Mouse (Mus musculus): ENCODE data around the gene Shisa5. TPM values are rescaled to one million over a fixed set of nuclear protein-coding genes. Genes with fewer than 3 reads are reported as not detected.
A peak's percentile ranks its signal among the peaks of the same experiment; 100 is the strongest.

Shisa5 gene
- polyA plus RNA-seq, 1 experiment from 2014 or later = 110 TPM

DNA sequence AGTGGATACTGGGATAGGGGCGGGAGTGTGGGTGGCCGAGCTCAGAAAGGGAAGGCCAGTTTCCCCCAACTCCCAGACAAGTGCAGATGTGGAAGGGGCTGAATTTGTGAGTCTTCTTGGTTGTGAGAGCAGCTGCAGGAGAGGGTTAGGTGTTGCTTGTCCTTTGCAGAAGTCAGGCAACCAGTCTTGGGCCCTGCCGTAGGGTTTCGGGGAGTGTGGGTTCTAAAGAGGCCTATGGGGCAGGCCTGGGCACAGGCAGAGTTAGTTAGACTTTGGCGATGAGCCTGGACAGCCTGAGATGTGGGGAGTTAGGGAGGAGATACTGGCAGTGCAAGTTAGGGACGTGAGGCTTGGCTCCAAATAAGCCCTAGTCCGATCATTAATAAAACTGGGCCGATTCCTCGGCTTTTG, 57.9 kb downstream of the Shisa5 start:
- Histone ChIP-seq H3K36me3 (ENCODE audit: insufficient read depth, low read length) (peaks cover 17% of the 10 kb centered on the region), H3K27me3 (ENCODE audit: insufficient read depth, low read length) (no peaks in the 10 kb centered on the region), H3K9ac (replicated peaks; ENCODE audit: low read length) (peak overlapping the region; percentile 98), H3K4me2 (replicated peaks; ENCODE audit: low read depth, low read length) (peak overlapping the region; percentile 74), H3K4me1 (ENCODE audit: insufficient read depth, low read length) (peaks cover 69% of the 10 kb centered on the region), H3K4me3 (ENCODE audit: low read length) (peak overlapping the region; percentile 75), H3K9me3 (ENCODE audit: low read length) (no peaks in the 10 kb centered on the region), H3K27ac (ENCODE audit: low read length) (peak overlapping the region; percentile 99)
- ATAC-seq (ENCODE audit: low FRiP score, low TSS enrichment) = no peak
- WGBS = 13% methylated on average over 9 of the region's 9 CpGs

DNA sequence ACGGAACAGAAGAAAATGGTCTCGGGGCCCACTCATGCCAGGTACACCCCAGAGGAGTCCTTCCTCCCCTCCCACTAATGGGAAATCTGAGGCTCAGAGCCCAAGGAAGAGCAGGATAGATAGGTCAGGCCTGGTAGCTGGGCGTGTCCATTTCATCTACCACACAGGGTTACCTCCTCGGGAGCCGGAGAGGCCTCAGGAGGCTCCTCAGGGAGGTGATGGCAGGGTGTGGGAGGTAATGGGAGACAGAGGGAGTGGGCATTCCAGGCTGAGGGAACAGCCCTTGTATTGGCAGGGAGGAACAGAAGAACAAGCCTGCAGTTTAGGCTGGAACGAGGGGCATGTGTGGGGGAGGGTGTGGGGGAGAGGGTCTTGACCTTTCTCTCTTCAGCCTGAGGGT, 58.5 kb downstream of the Shisa5 start:
- peaks cover 13% of the 10 kb centered on the region for H3K36me3 ChIP-seq (ENCODE audit: insufficient read depth, low read length)
- H3K27ac ChIP-seq (ENCODE audit: low read length) = peak overlapping the region; percentile 99
- 24% methylated on average over 6 of the region's 6 CpGs for WGBS
- H3K9me3 ChIP-seq (ENCODE audit: low read length) = no peaks in the 10 kb centered on the region
- H3K4me3 ChIP-seq (ENCODE audit: low read length) = peak overlapping the region; percentile 75
- ATAC-seq (ENCODE audit: low FRiP score, low TSS enrichment) = peak; percentile 14; the same call in 1 of the 2 replicates
- no peaks in the 10 kb centered on the region for H3K27me3 ChIP-seq (ENCODE audit: insufficient read depth, low read length)
- H3K4me2 ChIP-seq (replicated peaks; ENCODE audit: low read depth, low read length) = peak overlapping the region; percentile 74
- peak overlapping the region; percentile 98 for H3K9ac ChIP-seq (replicated peaks; ENCODE audit: low read length)
- H3K4me1 ChIP-seq (ENCODE audit: insufficient read depth, low read length) = peaks cover 65% of the 10 kb centered on the region

DNA sequence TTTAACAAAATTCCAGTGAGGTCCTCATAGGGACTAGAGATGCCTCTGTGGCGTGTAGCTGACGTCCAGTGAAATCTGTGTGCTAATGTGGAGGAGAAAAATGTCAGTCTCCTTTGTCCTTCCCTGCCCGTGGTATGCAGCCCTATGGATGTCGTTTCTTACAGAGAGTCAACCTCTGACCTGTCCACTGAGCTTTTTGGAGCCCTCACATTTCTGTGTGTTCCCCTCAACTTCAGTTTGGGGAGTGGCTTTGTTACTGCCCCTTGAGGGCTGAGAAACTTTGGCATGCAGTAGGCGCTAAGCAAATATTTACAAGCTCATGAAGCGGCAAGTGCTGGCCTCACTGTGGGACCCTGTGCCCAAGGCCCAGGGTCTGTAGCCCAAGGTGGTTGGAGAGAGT, 58.9 kb downstream of the Shisa5 start:
- H3K36me3 ChIP-seq (ENCODE audit: insufficient read depth, low read length) = peaks cover 16% of the 10 kb centered on the region
- H3K9ac ChIP-seq (replicated peaks; ENCODE audit: low read length) = peak overlapping the region; percentile 98
- H3K4me3 ChIP-seq (ENCODE audit: low read length) = peak overlapping the region; percentile 75
- WGBS = 20% methylated on average over 6 of the region's 6 CpGs
- no peak for ATAC-seq (ENCODE audit: low FRiP score, low TSS enrichment)
- no peaks in the 10 kb centered on the region for H3K9me3 ChIP-seq (ENCODE audit: low read length)
- H3K4me2 ChIP-seq (replicated peaks; ENCODE audit: low read depth, low read length) = peak overlapping the region; percentile 74
- H3K27me3 ChIP-seq (ENCODE audit: insufficient read depth, low read length) = no peaks in the 10 kb centered on the region
- H3K27ac ChIP-seq (ENCODE audit: low read length) = peak overlapping the region; percentile 99
- H3K4me1 ChIP-seq (ENCODE audit: insufficient read depth, low read length) = peaks cover 65% of the 10 kb centered on the region

DNA sequence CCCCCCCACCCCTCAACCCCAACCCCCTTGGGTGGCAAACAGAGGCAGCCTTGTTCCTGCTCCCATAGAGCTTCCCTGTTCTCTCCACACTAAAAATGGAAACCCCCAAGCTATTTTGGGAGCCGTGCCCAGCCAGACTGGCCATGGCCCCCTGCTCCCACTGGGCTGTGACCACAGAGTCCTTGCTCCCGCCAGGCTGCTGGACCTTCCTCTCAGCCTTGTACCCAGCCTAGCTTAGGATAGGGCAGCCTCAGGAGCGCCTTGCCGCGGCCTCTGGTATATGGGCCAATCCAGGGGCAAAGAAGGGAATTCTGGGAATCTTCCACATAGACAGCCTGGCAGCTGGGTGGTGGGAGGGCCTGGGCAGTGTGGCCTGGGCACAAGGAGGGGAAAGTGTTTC, 59.5 kb downstream of the Shisa5 start:
- Histone ChIP-seq H3K4me1 (ENCODE audit: insufficient read depth, low read length) (peaks cover 64% of the 10 kb centered on the region), H3K27me3 (ENCODE audit: insufficient read depth, low read length) (no peaks in the 10 kb centered on the region), H3K4me3 (ENCODE audit: low read length) (no peak overlapping the region; the same call in 1 of the 2 replicates), H3K9ac (replicated peaks; ENCODE audit: low read length) (peak overlapping the region; percentile 98), H3K9me3 (ENCODE audit: low read length) (no peaks in the 10 kb centered on the region), H3K36me3 (ENCODE audit: insufficient read depth, low read length) (peaks cover 21% of the 10 kb centered on the region), H3K27ac (ENCODE audit: low read length) (peak overlapping the region; percentile 99), H3K4me2 (replicated peaks; ENCODE audit: low read depth, low read length) (peak overlapping the region; percentile 74)
- ATAC-seq (ENCODE audit: low FRiP score, low TSS enrichment) = no peak
- 57% methylated on average over 5 of the region's 5 CpGs for WGBS

DNA sequence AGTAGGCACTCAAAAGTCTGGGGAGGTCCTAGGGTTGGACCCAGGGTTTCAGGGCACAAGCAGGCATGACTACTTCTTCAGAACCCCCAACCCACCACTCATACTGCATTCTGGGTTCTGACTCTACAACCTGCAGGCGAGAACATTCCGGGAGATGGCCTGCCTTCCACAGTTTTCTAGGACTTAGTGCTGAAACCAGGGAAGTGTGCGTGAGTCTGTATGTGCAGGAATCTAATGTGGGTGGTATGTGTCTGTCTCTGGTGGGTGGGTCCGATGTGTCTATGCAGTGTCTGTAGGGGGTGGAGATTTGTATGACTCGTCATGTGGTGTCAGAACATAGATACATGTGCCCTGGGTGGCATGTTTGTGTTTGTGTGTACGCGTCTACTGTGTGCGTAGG, 60.0 kb downstream of the Shisa5 start:
- no peaks in the 10 kb centered on the region for H3K9me3 ChIP-seq (ENCODE audit: low read length)
- 86% methylated on average over 8 of the region's 8 CpGs for WGBS

DNA sequence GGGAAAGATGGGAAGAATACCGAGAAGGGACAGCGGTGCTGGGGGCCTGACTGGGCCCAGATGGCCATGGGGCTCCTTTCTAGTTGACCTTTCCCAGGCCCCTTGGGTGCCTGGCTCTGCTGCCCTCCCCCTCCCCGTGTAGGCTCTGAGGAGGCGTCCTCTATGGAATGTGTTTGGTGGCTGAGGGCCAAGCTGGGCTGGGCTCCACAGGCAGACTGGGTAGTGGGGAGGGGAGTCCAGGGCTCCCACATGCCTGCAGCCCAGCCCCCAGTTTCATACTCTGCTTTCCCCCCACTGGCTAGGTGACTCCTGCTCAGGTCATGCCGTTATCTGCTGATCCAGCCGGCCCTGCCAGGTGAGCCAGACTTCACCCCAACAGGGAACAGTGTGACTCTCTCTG, 60.6 kb downstream of the Shisa5 start:
- no peaks in the 10 kb centered on the region for H3K27me3 ChIP-seq (ENCODE audit: insufficient read depth, low read length)
- H3K4me1 ChIP-seq (ENCODE audit: insufficient read depth, low read length) = peaks cover 55% of the 10 kb centered on the region
- 31% methylated on average over 6 of the region's 6 CpGs for WGBS
- peak; percentile 24; the same call in 1 of the 2 replicates for ATAC-seq (ENCODE audit: low FRiP score, low TSS enrichment)
- peak overlapping the region; percentile 14 for H3K4me3 ChIP-seq (ENCODE audit: low read length)
- H3K4me2 ChIP-seq (replicated peaks; ENCODE audit: low read depth, low read length) = peak overlapping the region; percentile 74
- peak overlapping the region; percentile 99 for H3K27ac ChIP-seq (ENCODE audit: low read length)
- peak overlapping the region; percentile 51 for H3K9ac ChIP-seq (replicated peaks; ENCODE audit: low read length)
- H3K9me3 ChIP-seq (ENCODE audit: low read length) = no peaks in the 10 kb centered on the region
- peaks cover 28% of the 10 kb centered on the region for H3K36me3 ChIP-seq (ENCODE audit: insufficient read depth, low read length)

More for the DNA sequence above, 60.0 kb downstream of the Shisa5 start:
- peaks cover 59% of the 10 kb centered on the region for H3K4me1 ChIP-seq (ENCODE audit: insufficient read depth, low read length)
- H3K36me3 ChIP-seq (ENCODE audit: insufficient read depth, low read length) = peaks cover 23% of the 10 kb centered on the region
- peak overlapping the region; percentile 99 for H3K27ac ChIP-seq (ENCODE audit: low read length)
- no peak for ATAC-seq (ENCODE audit: low FRiP score, low TSS enrichment)
- peak overlapping the region; percentile 74 for H3K4me2 ChIP-seq (replicated peaks; ENCODE audit: low read depth, low read length)
- H3K4me3 ChIP-seq (ENCODE audit: low read length) = no peak overlapping the region
- H3K27me3 ChIP-seq (ENCODE audit: insufficient read depth, low read length) = no peaks in the 10 kb centered on the region
- H3K9ac ChIP-seq (replicated peaks; ENCODE audit: low read length) = 0 out of 2 replicates have a peak overlapping the region, but pooled peaks have one; percentile 51

DNA sequence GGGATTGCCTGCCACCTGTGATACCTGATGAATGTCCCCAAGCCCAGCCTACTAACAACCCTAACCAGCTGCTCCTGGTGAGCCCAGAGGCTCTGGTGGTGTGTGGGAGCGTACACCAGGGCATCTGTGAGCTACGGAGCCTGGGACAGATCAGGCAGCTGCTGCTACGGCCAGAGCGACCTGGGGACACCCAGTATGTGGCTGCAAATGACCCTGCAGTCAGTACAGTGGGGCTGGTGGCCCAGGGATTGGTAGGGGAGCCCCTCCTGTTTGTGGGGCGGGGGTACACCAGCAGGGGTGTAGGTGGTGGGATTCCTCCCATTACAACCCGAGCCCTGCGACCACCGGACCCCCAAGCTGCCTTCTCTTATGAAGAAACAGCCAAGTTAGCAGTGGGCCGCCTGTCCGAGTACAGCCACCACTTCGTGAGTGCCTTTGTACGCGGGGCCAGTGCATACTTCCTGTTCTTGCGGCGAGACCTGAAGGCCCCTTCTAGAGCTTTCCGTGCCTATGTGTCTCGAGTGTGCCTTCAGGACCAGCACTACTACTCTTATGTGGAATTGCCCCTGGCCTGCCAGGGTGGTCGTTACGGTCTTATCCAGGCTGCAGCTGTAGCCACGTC, 62.1 kb downstream of the Shisa5 start:
- H3K27ac ChIP-seq (ENCODE audit: low read length) = no peak overlapping the region
- peak overlapping the region; percentile 12; the same call in 1 of the 2 replicates for H3K9ac ChIP-seq (replicated peaks; ENCODE audit: low read length)
- H3K36me3 ChIP-seq (ENCODE audit: insufficient read depth, low read length) = peaks cover 34% of the 10 kb centered on the region
- no peak overlapping the region for H3K4me3 ChIP-seq (ENCODE audit: low read length)
- H3K27me3 ChIP-seq (ENCODE audit: insufficient read depth, low read length) = no peaks in the 10 kb centered on the region
- ATAC-seq (ENCODE audit: low FRiP score, low TSS enrichment) = no peak
- peaks cover 61% of the 10 kb centered on the region for H3K4me1 ChIP-seq (ENCODE audit: insufficient read depth, low read length)
- 84% methylated on average over 20 of the region's 20 CpGs for WGBS
- no peak overlapping the region for H3K4me2 ChIP-seq (replicated peaks; ENCODE audit: low read depth, low read length)
- no peaks in the 10 kb centered on the region for H3K9me3 ChIP-seq (ENCODE audit: low read length)

DNA sequence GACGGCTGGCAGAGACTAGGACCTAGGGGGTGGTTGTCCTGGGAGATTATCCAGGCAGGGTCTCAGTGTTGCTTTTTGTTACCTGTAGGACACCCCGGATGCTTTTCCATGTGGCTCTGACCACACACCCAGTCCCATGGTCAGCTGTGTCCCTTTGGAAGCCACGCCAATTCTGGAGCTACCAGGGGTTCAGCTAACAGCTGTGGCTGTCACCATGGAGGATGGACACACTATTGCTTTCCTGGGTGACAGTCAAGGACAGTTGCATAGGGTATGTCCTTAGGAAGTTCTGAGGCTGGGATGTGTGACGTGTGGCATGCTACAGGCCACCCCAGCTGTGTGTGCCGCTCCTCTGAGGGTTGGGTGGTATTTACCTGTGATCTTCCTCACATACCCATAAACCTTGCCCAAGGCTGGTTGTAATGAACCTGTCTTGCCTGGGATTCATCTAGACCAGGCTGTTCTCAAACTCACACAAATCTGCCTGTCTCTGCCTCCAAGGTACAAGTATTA, 63.6 kb downstream of the Shisa5 start:
- H3K4me2 ChIP-seq (replicated peaks; ENCODE audit: low read depth, low read length) = no peak overlapping the region
- no peak overlapping the region for H3K9ac ChIP-seq (replicated peaks; ENCODE audit: low read length)
- no peak overlapping the region for H3K27ac ChIP-seq (ENCODE audit: low read length)
- WGBS = 94% methylated on average over 5 of the region's 5 CpGs
- no peaks in the 10 kb centered on the region for H3K9me3 ChIP-seq (ENCODE audit: low read length)
- no peak for ATAC-seq (ENCODE audit: low FRiP score, low TSS enrichment)
- H3K27me3 ChIP-seq (ENCODE audit: insufficient read depth, low read length) = no peaks in the 10 kb centered on the region
- peaks cover 65% of the 10 kb centered on the region for H3K4me1 ChIP-seq (ENCODE audit: insufficient read depth, low read length)
- peaks cover 44% of the 10 kb centered on the region for H3K36me3 ChIP-seq (ENCODE audit: insufficient read depth, low read length)
- H3K4me3 ChIP-seq (ENCODE audit: low read length) = no peak overlapping the region

DNA sequence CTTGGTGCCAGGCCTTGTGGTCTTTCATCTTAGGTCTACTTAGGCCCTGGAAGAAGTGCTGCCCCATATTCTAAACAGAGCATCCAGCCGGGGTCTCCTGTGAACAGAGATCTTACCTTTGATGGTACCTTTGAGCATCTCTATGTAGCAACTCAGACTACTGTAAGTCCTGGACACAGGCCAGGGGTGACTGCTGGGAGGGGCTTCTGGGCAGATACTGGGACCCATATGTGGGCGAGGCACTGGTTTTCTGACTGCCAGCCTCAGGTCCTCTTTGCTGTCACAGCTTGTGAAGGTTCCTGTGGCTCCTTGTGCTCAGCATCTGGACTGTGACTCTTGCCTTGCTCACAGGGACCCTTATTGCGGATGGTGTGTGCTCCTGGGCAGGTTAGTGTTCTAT, 64.2 kb downstream of the Shisa5 start:
- WGBS = 94% methylated on average over 3 of the region's 3 CpGs
- Histone ChIP-seq H3K4me3 (ENCODE audit: low read length) (no peak overlapping the region), H3K4me1 (ENCODE audit: insufficient read depth, low read length) (peaks cover 65% of the 10 kb centered on the region), H3K36me3 (ENCODE audit: insufficient read depth, low read length) (peaks cover 44% of the 10 kb centered on the region), H3K27ac (ENCODE audit: low read length) (no peak overlapping the region), H3K27me3 (ENCODE audit: insufficient read depth, low read length) (no peaks in the 10 kb centered on the region), H3K4me2 (replicated peaks; ENCODE audit: low read depth, low read length) (no peak overlapping the region), H3K9me3 (ENCODE audit: low read length) (no peaks in the 10 kb centered on the region), H3K9ac (replicated peaks; ENCODE audit: low read length) (no peak overlapping the region)
- ATAC-seq (ENCODE audit: low FRiP score, low TSS enrichment) = no peak

DNA sequence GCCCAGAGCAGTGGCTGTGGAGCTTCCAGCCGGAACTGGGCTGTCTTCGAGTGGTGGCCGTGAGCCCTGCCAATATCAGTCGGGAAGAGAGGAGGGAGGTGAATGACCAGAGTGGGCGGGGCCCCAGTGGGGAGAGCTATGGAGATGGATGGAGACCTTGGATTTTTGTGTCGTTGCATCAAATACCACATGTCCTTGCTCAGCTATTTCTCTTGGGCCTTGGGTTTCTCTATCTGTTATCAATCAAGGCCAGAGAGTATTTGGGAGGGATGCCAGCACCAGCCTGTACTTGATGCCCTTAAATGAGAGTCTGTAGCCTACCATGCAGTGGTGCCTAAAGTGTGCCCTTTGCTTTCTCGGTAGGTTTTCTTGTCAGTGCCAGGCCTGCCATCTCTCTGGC, 64.9 kb downstream of the Shisa5 start:
- no peak overlapping the region for H3K4me3 ChIP-seq (ENCODE audit: low read length)
- H3K36me3 ChIP-seq (ENCODE audit: insufficient read depth, low read length) = peaks cover 47% of the 10 kb centered on the region
- no peak overlapping the region for H3K4me2 ChIP-seq (replicated peaks; ENCODE audit: low read depth, low read length)
- no peak overlapping the region for H3K27ac ChIP-seq (ENCODE audit: low read length)
- no peaks in the 10 kb centered on the region for H3K27me3 ChIP-seq (ENCODE audit: insufficient read depth, low read length)
- WGBS = 74% methylated on average over 7 of the region's 7 CpGs
- no peak overlapping the region for H3K9ac ChIP-seq (replicated peaks; ENCODE audit: low read length)
- H3K9me3 ChIP-seq (ENCODE audit: low read length) = no peaks in the 10 kb centered on the region
- peaks cover 65% of the 10 kb centered on the region for H3K4me1 ChIP-seq (ENCODE audit: insufficient read depth, low read length)
- no peak for ATAC-seq (ENCODE audit: low FRiP score, low TSS enrichment)
